In genomic region chr11:69121001-69121740, GRCm38 (mm10) we compare ENCODE assay signal across 9 mouse cellular contexts. TPM values are rescaled to one million over a fixed set of nuclear protein-coding genes. Genes with fewer than 3 reads are reported as not detected.
DNase-seq lines count a peak whose midpoint lies in the region; ATAC-seq and TF ChIP-seq lines count a peak whose summit lies in the region.
"Had no signal": no experiment of that assay in that cellular context is flagged by ENCODE, and none has a peak within 500 bp of the region (broad histone marks: within the 10 kb centered on the region; RNA-seq: fewer than 3 reads in every experiment).

No protein-coding gene starts in this region.

- no peaks in the 10 kb centered on the region for H3K36me3 ChIP-seq in erythroblast, embryonic 14.5 days (ENCODE audit: control insufficient read depth)
- H3K36me3 ChIP-seq in ES-E14 (ENCODE audit: control insufficient read depth, insufficient read depth, low read length, poor library complexity, severe bottlenecking), result no peaks in the 10 kb centered on the region
- no peaks in the 10 kb centered on the region for H3K36me3 ChIP-seq in embryonic facial prominence, embryonic 15.5 days
- H3K36me3 ChIP-seq in intestine, embryonic 14.5 days (ENCODE audit: control insufficient read depth, insufficient read depth, low read length), result no peaks in the 10 kb centered on the region

- H3K4me3 ChIP-seq in erythroblast, embryonic 14.5 days (replicated peaks), result peak overlapping the region; percentile 82
- peak overlapping the region; percentile 68 to 82 for H3K4me3 ChIP-seq in ES-E14 (ENCODE audit: insufficient read depth in 1 of 2, low read depth in 1 of 2, low read length in 2 of 2, poor library complexity in 1 of 2, severe bottlenecking in 1 of 2)
- peak overlapping the region; percentile 81 for H3K4me3 ChIP-seq in embryonic facial prominence, embryonic 15.5 days (replicated peaks)
- H3K4me3 ChIP-seq in intestine, embryonic 14.5 days (ENCODE audit: low read depth, low read length), result peak overlapping the region; percentile 82

- H3K4me1 ChIP-seq in erythroblast, embryonic 14.5 days (ENCODE audit: control insufficient read depth), result peaks cover 79% of the 10 kb centered on the region
- H3K4me1 ChIP-seq in ES-E14 (ENCODE audit: control insufficient read depth in 2 of 2, insufficient read depth in 2 of 2, low read length in 2 of 2, poor library complexity in 1 of 2), result peaks cover 0 to 7% of the 10 kb centered on the region in 2 experiments; a peak in 2 of 4 replicates
- H3K4me1 ChIP-seq in embryonic facial prominence, embryonic 15.5 days, result peaks cover 44% of the 10 kb centered on the region
- H3K4me1 ChIP-seq in intestine, embryonic 14.5 days (replicated peaks; ENCODE audit: control insufficient read depth, insufficient read depth, low read length), result peaks cover 30% of the 10 kb centered on the region

- 0 out of 2 replicates have a peak overlapping the region, but pooled peaks have one; percentile 6 for H3K9ac ChIP-seq in ES-E14 (ENCODE audit: insufficient read depth, low read depth, low read length, poor library complexity, severe bottlenecking)
- peak overlapping the region; percentile 59 for H3K9ac ChIP-seq in embryonic facial prominence, embryonic 15.5 days
- H3K9ac ChIP-seq in intestine, embryonic 14.5 days (ENCODE audit: low read length), result peak overlapping the region; percentile 60

- DNase-seq in ES-E14 (ENCODE audit: low read depth, low spot score), result no peak
- peak; percentile 75 for DNase-seq in intestine, embryonic 14.5 days (ENCODE audit: low spot score)
- peak; percentile 19 for DNase-seq in mesoderm, embryonic 11.5 days (ENCODE audit: low read depth, low spot score)
- no peak for DNase-seq in T-cell, adult 2 months (ENCODE audit: low spot score)
- DNase-seq in left cerebral cortex, adult 9 months (ENCODE audit: low spot score in 2 of 2), result no peak

- 1% methylated on average over 33 of the region's 33 CpGs for WGBS in embryonic facial prominence, embryonic 15.5 days
- WGBS in intestine, embryonic 14.5 days, result 2% methylated on average over 28 of the region's 33 CpGs

- H3K9me3 ChIP-seq in erythroblast, embryonic 14.5 days (ENCODE audit: control insufficient read depth, low read length), result no peaks in the 10 kb centered on the region; the same call in 1 of the 2 replicates
- no peaks in the 10 kb centered on the region for H3K9me3 ChIP-seq in ES-E14 (ENCODE audit: control insufficient read depth, insufficient read depth, low read depth, low read length)
- no peaks in the 10 kb centered on the region for H3K9me3 ChIP-seq in embryonic facial prominence, embryonic 15.5 days (replicated peaks)
- no peaks in the 10 kb centered on the region for H3K9me3 ChIP-seq in intestine, embryonic 14.5 days (ENCODE audit: control insufficient read depth, low read length)

- ATAC-seq in erythroblast, adult 5-6 weeks (replicated peaks; ENCODE audit: low FRiP score, poor library complexity, severe bottlenecking), result no peak
- no peak for ATAC-seq in embryonic facial prominence, embryonic 15.5 days (ENCODE audit: insufficient number of reproducible peaks, low FRiP score, low TSS enrichment, low read depth)
- no peak for ATAC-seq in intestine, embryonic 14.5 days (replicated peaks; ENCODE audit: low FRiP score, low TSS enrichment, low read depth)
- ATAC-seq: Patski had no signal

- H3K27ac ChIP-seq in ES-E14 (ENCODE audit: insufficient read depth, low read depth, low read length, poor library complexity, severe bottlenecking), result no peak overlapping the region
- peak overlapping the region; percentile 92 for H3K27ac ChIP-seq in embryonic facial prominence, embryonic 15.5 days (replicated peaks)
- no peak overlapping the region for H3K27ac ChIP-seq in intestine, embryonic 14.5 days (ENCODE audit: low read depth)

- H3K27me3 ChIP-seq in erythroblast, embryonic 14.5 days (ENCODE audit: control insufficient read depth), result peaks cover 66% of the 10 kb centered on the region
- no peaks in the 10 kb centered on the region; the same call in 1 of the 2 replicates for H3K27me3 ChIP-seq in embryonic facial prominence, embryonic 15.5 days
- H3K27me3 ChIP-seq in intestine, embryonic 14.5 days (replicated peaks; ENCODE audit: control insufficient read depth, insufficient read depth, low read length), result 0 out of 2 replicates have a peak, but pooled peaks cover 4% of the 10 kb centered on the region
- H3K27me3 ChIP-seq: Patski had no signal

- H3K4me2 ChIP-seq in embryonic facial prominence, embryonic 15.5 days (replicated peaks), result peak overlapping the region; percentile 96
- H3K4me2 ChIP-seq in intestine, embryonic 14.5 days (ENCODE audit: low read length), result peak overlapping the region; percentile 94

- in situ Hi-C loops in ES-E14 (cut with MboI; ENCODE audit: low sequenced_read_pairs in 2 of 2, unreplicated experiment in 2 of 2), result no loop called here

TF ChIP-seq in ES-E14, 5 proteins besides CTCF, POLR2A, EP300 and RAD21:
- TF ChIP-seq ZNF384 (IDR thresholded peaks at IDR 0.05; ENCODE audit: low read depth, low read length) (no peak), CHD2 (IDR thresholded peaks at IDR 0.05; ENCODE audit: low read depth, low read length) (no peak), HCFC1 (IDR thresholded peaks at IDR 0.05; ENCODE audit: borderline replicate concordance, insufficient read depth, low read length) (no peak), ZC3H11A (IDR thresholded peaks at IDR 0.05; ENCODE audit: borderline replicate concordance, low read depth, low read length) (no peak), MAFK (IDR thresholded peaks at IDR 0.05; ENCODE audit: insufficient read depth, low read depth, low read length) (no peak)

RNA-seq across cellular contexts. Expression of gene Hes7, which starts 1.0 kb away (rescaled TPM):
- polyA plus RNA-seq in erythroblast, embryonic 14.5 days (2012), result 0.05 TPM in 1 of 2 replicates, not detected in the other
- total RNA-seq in erythroblast, adult 5-6 weeks (2015; ENCODE audit: low replicate concordance), result not detected in 2 replicates
- not detected in 2 replicates for total RNA-seq in erythroblast, adult 5-6 weeks (2017; ENCODE audit: low replicate concordance)
- not detected in 2 replicates for total RNA-seq in ES-E14 (2012; rRNA removed)
- 0.55 and 0.64 TPM in 2 replicates for polyA plus RNA-seq in embryonic facial prominence, embryonic 15.5 days (2015; fragmentation: Nextera tagmentation; extraction: Ambion mirVana)
- 0.28 and 0.32 TPM in 2 replicates for polyA plus RNA-seq in intestine, embryonic 14.5 days (2014; fragmentation: Nextera tagmentation; extraction: Ambion mirVana)

RNA-seq across cellular contexts. Expression of gene 9130213A22Rik, which starts 1.2 kb away (rescaled TPM):
- polyA plus RNA-seq in erythroblast, embryonic 14.5 days (2012), result not detected in 2 replicates
- total RNA-seq in erythroblast, adult 5-6 weeks (2015; ENCODE audit: low replicate concordance), result not detected in 2 replicates
- total RNA-seq in erythroblast, adult 5-6 weeks (2017; ENCODE audit: low replicate concordance), result not detected in 2 replicates
- not detected in 2 replicates for total RNA-seq in ES-E14 (2012; rRNA removed)
- polyA plus RNA-seq in embryonic facial prominence, embryonic 15.5 days (2015; fragmentation: Nextera tagmentation; extraction: Ambion mirVana), result 0.35 and 0.51 TPM in 2 replicates
- 0.19 and 0.30 TPM in 2 replicates for polyA plus RNA-seq in intestine, embryonic 14.5 days (2014; fragmentation: Nextera tagmentation; extraction: Ambion mirVana)

RNA-seq across cellular contexts. Expression of gene Aloxe3, which starts 4.5 kb away (rescaled TPM):
- 0.01 TPM in 1 of 2 replicates, not detected in the other for polyA plus RNA-seq in erythroblast, embryonic 14.5 days (2012)
- not detected in 2 replicates for total RNA-seq in erythroblast, adult 5-6 weeks (2015; ENCODE audit: low replicate concordance)
- total RNA-seq in erythroblast, adult 5-6 weeks (2017; ENCODE audit: low replicate concordance), result 0.51 TPM in 1 of 2 replicates, not detected in the other
- total RNA-seq in ES-E14 (2012; rRNA removed), result 0.49 and 1.4 TPM in 2 replicates
- 7.6 and 8.9 TPM in 2 replicates for polyA plus RNA-seq in embryonic facial prominence, embryonic 15.5 days (2015; fragmentation: Nextera tagmentation; extraction: Ambion mirVana)
- polyA plus RNA-seq in intestine, embryonic 14.5 days (2014; fragmentation: Nextera tagmentation; extraction: Ambion mirVana), result 0.18 and 0.71 TPM in 2 replicates

RNA-seq across cellular contexts. Expression of gene Per1, which starts 26.2 kb away (rescaled TPM):
- polyA plus RNA-seq in erythroblast, embryonic 14.5 days (2012), result 1.4 and 1.5 TPM in 2 replicates
- total RNA-seq in erythroblast, adult 5-6 weeks (2015; ENCODE audit: low replicate concordance), result 2.3 and 3.1 TPM in 2 replicates
- total RNA-seq in erythroblast, adult 5-6 weeks (2017; ENCODE audit: low replicate concordance), result 1.7 and 1.9 TPM in 2 replicates
- total RNA-seq in ES-E14 (2012; rRNA removed), result 6.0 and 8.6 TPM in 2 replicates
- polyA plus RNA-seq in embryonic facial prominence, embryonic 15.5 days (2015; fragmentation: Nextera tagmentation; extraction: Ambion mirVana), result 29.6 and 34.4 TPM in 2 replicates
- 10.5 and 13.4 TPM in 2 replicates for polyA plus RNA-seq in intestine, embryonic 14.5 days (2014; fragmentation: Nextera tagmentation; extraction: Ambion mirVana)

RNA-seq across cellular contexts. Expression of gene Vamp2, which starts 32.9 kb away (rescaled TPM):
- polyA plus RNA-seq in erythroblast, embryonic 14.5 days (2012), result 7.9 and 9.1 TPM in 2 replicates
- total RNA-seq in erythroblast, adult 5-6 weeks (2015; ENCODE audit: low replicate concordance), result 50.3 and 58.7 TPM in 2 replicates
- 12.4 and 17.8 TPM in 2 replicates for total RNA-seq in erythroblast, adult 5-6 weeks (2017; ENCODE audit: low replicate concordance)
- total RNA-seq in ES-E14 (2012; rRNA removed), result 7.1 and 9.0 TPM in 2 replicates
- polyA plus RNA-seq in embryonic facial prominence, embryonic 15.5 days (2015; fragmentation: Nextera tagmentation; extraction: Ambion mirVana), result 111 and 149 TPM in 2 replicates
- 76.7 TPM in 2 replicates for polyA plus RNA-seq in intestine, embryonic 14.5 days (2014; fragmentation: Nextera tagmentation; extraction: Ambion mirVana)

Comparison
In these comparisons a context has a peak if more than half of its experiments do, and no peak if none do; other contexts are left out.
1. DNase-seq: peak in intestine, embryonic 14.5 days (single experiment) and mesoderm, embryonic 11.5 days (single experiment); none in ES-E14 (single experiment), T-cell, adult 2 months (single experiment) and left cerebral cortex, adult 9 months (0 of 2).
2. H3K9ac ChIP-seq: peak in every context shown above with its lines; median percentile 60 in intestine, embryonic 14.5 days; 59 in embryonic facial prominence, embryonic 15.5 days; 6 in ES-E14.
3. Peak in every context shown above with its lines, with median percentiles within 50 percentile points of each other: H3K4me3 ChIP-seq.